Mouse (Mus musculus) heart, postnatal 10 days (tissue): ENCODE measurements around the gene Hnf4a. TPM values are rescaled to one million over a fixed set of nuclear protein-coding genes. Genes with fewer than 3 reads are reported as not detected.
"Not testable (repeated sequence)": the region's sequence is repeated elsewhere in the genome, so short reads cannot be mapped to it uniquely, and the experiment has no call there.

Experiments used
- DNase-seq, 2 experiments: peaks; one replicate each; pipeline ENCODE4 v3.0.0; 2021
- intact Hi-C: fragments of 180-260 bp; cut with DNase I; formaldehyde crosslinking; loops from one replicate; pipeline ENCODE4 v1.15.1; 2025
- total RNA-seq, 2 experiments: library from RNA; stranded (reverse); gene quantifications; 2 replicates each; pipeline ENCODE4 v1.2.3; 2021

The Hnf4a gene
- total RNA-seq, 2 experiments from 2014 or later: not detected

GRCm38 (mm10) chr2:163613206-163613605, 106.6 kb downstream of the Hnf4a start:
- no peak for DNase-seq
- intact Hi-C loops: no loop called here

GRCm38 (mm10) chr2:163613990-163614389, 107.4 kb downstream of the Hnf4a start:
- intact Hi-C loops: no loop called here
- DNase-seq: no peak

GRCm38 (mm10) chr2:163615401-163615800, 108.8 kb downstream of the Hnf4a start:
- DNase-seq: no peak
- intact Hi-C loops: no loop called here

GRCm38 (mm10) chr2:163615906-163616651, 109.5 kb downstream of the Hnf4a start:
- intact Hi-C loops: no loop called here
- no peak for DNase-seq

GRCm38 (mm10) chr2:163616652-163617227, 110.1 kb downstream of the Hnf4a start:
- no peak for DNase-seq
- intact Hi-C loops: no loop called here

GRCm38 (mm10) chr2:163617232-163617863, 110.7 kb downstream of the Hnf4a start:
- intact Hi-C loops: no loop called here
- DNase-seq: no peak

GRCm38 (mm10) chr2:163617874-163618273, 111.3 kb downstream of the Hnf4a start:
- intact Hi-C loops: no loop called here
- no peak for DNase-seq

- intact Hi-C loops: no loop called here
Measured at GRCm38 (mm10) chr2:163620451-163620850, 113.8 kb downstream of the Hnf4a start.

GRCm38 (mm10) chr2:163621401-163621800, 114.8 kb downstream of the Hnf4a start:
- DNase-seq, intact Hi-C loops: not testable (repeated sequence)

More at GRCm38 (mm10) chr2:163620451-163620850, 113.8 kb downstream of the Hnf4a start:
- DNase-seq: no peak

Other genes with a start within 250 kb of the Hnf4a start
- 100 to 1,000 TPM; 378 to 449 TPM for gene Jph2, start 108.8 kb upstream of the Hnf4a start, total RNA-seq
- gene Oser1, start 82.1 kb upstream of the Hnf4a start, total RNA-seq: 10 to 100 TPM; 21.3 to 24.4 TPM
- gene Gdap1l1, start 68.3 kb upstream of the Hnf4a start, total RNA-seq: not detected
- gene Fitm2, start 34.2 kb upstream of the Hnf4a start, total RNA-seq: 100 to 1,000 TPM in 1 of 2 experiments, 10 to 100 TPM in 1; 79.2 to 103 TPM
- not detected for gene R3hdml, start 14.5 kb upstream of the Hnf4a start, total RNA-seq
- gene Ttpal, start 95.5 kb downstream of the Hnf4a start, total RNA-seq: 10 to 100 TPM; 13.6 to 14.2 TPM
- 100 to 1,000 TPM; 327 to 358 TPM for gene Serinc3, start 138.3 kb downstream of the Hnf4a start, total RNA-seq
- gene Pkig, start 151.6 kb downstream of the Hnf4a start, total RNA-seq: 100 to 1,000 TPM; 177 to 195 TPM
- 1 to 10 TPM; 1.6 to 1.7 TPM for gene Ada, start 243.4 kb downstream of the Hnf4a start, total RNA-seq